Mouse (Mus musculus): ENCODE data around the gene Synrg. TPM values are rescaled to one million over a fixed set of nuclear protein-coding genes. Genes with fewer than 3 reads are reported as not detected.

Gene Synrg
- 10.5 and 18.6 TPM in 2 replicates for polyA plus RNA-seq (2012; rRNA removed)

DNA sequence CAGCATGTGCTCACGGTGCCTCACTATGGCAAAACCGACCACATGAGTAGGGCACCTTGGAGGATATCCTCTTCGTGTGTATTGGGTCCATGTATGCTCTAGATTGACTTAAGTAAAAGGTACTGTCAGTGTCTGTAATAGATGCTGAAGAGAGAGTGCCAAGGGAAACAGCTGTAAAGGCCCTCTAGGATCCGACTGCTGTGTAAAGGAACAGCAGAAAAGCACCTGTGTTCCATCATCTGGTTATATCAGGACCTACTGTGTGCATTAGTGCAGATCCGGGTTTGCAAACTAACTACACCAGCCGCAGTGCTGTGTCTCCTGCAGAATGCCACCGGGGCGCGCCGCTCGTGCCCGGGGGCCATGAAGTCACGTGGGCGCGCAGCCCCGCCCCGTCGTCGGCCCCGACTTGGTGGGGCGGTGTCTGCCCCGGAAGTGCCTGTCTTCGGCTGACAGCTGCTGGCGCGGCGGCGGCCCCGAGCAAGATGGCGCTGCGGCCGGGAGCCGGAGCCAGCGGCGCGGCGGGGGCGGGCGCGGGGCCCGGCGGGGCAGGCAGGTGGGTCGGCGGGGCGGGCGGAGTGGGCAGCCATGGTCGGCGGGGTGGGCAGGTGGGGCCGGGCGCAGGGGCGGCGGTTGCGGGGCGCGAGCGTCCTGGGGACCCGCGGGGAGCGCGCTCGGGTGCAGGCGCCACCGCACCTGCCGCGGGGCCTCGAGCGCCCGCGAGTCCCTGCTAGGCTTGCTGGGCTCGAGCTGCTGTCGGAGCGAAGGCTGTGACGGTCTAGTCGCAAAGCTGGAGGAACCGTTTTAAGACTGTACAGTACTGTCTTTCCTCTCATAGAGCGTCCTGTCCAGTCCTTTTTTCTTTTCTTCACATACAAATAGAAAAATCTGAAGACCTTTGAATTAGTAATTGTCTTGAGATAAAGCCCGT lies at the start of gene Synrg:
Gene Synrg (plus strand): TSS at position 438 of the 931 bp plus-strand sequence.
- DNase-seq (ENCODE audit: low read depth, low spot score) = peak; percentile 63
- 3% methylated on average over 64 of the region's 76 CpGs for WGBS

DNA sequence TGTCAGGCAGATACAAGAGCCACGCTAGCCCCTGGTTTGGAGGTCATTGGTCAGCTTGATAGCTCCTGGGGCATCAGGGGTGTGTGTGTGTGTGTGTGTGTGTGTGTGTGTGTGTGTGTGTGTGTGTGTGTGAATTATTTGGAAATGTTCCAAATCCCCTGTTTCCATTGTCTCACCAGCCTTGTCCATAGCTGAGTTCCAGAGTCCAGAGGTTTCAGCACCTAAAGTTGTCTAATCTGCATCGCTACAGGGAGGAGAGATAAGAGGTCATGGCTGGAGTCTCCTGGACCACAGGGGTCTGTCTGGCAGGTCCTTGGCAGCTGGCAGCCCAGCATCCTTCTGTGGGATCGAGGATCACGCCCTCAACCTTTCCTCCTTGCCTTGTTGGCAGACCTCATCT lies 49.7 kb upstream of the Synrg start:
- DNase-seq (ENCODE audit: low read depth, low spot score) = no peak
- 32% methylated on average over 4 of the region's 4 CpGs for WGBS

DNA sequence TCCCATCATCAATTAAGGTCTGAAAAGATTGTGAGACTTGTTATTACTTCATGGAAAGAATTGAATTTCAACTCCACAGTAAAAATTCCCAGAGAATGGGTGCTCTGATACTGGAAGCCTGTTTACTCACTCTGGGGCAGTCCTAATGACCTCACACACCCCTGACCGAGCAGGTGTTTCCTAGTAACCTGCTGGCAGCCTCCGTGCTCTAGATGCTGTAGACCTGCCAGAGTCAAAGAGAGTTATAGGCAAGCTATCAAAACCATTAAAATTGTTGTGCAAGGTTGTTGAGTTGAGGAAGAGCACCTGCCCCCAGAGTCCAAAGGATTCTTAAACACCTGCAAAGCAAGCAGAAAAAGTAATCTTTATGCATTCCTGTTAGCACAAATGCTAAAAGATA lies 41.6 kb upstream of the Synrg start:
- DNase-seq (ENCODE audit: low read depth, low spot score) = peak; percentile 48
- 15% methylated on average over 2 of the region's 2 CpGs for WGBS

GRCm38 (mm10) chr11:83927097-83927496 lies 37.1 kb upstream of the Synrg start:
- 67% methylated on average over 3 of the region's 3 CpGs for WGBS
- no peak for DNase-seq (ENCODE audit: low read depth, low spot score)

DNA sequence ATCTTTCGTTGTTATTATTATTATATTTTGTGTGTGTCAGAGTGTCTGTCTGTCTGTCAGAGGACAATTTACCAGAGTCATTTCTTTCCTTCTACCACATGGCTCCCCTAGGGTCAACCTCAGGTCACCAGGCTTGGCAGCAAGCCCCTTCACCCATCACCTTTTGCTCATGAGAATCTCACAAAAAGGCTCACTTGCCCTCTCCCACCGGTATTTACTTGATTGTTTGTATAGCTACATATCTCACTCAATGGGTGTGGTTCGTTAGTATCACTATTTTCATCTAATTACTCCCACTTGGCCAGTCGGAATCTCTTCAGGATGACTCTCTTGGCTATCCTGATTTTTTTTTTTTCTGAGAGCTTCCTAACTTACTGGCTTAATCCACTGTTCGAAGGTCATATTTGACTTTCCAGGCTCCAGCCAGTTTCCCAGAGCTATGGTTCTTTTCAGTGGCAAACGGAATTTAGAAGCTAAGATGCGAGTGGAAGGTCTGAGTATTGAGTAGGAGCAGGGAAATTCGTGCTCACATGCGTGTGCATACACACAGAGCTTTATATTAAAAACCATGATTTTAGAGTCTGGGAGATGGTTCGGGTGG lies 31.6 kb upstream of the Synrg start:
- WGBS = 31% methylated on average over 10 of the region's 10 CpGs
- DNase-seq (ENCODE audit: low read depth, low spot score) = no peak

DNA sequence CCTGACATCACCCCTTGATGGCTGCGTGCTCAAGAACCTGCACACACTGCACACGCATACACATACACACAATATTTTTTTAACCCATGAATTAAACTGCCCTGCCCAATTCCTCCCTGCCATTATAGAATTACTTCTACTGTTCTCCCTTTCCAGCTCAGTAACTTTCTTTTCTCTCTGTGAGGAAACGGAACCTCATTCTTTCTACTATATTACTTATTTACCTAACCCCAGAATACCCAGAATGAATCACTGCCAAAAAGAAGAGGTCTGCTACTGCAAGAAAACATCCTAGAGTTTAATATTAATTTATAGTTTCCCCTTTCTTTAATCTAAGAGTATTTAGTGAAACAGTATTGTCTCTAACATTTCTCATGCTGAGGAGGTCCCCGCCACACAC lies 30.9 kb upstream of the Synrg start:
- 48% methylated on average over 4 of the region's 4 CpGs for WGBS
- DNase-seq (ENCODE audit: low read depth, low spot score) = no peak

GRCm38 (mm10) chr11:83935986-83936665 lies 28.1 kb upstream of the Synrg start:
- WGBS = 12% methylated on average over 7 of the region's 7 CpGs
- DNase-seq (ENCODE audit: low read depth, low spot score) = peak; percentile 57

DNA sequence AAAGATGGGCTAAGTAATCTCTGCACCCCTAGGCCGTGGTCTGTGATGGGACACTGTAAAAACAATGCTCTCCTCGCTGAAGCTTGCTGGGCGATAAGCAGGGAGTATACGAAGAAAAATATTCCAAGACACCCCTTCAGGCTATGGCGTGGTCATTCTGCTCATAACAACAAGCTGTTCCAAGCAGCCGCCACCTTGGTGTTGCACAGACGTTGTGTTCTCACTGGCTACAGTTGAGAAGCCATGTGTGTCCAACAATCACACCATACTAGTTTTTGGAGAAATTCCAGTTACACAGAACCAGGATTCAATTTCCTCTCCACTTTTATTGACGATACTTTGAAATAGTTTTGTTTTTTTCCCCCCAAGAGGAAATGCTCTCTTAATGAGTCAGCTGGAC lies 25.7 kb upstream of the Synrg start:
- DNase-seq (ENCODE audit: low read depth, low spot score) = no peak
- 73% methylated on average over 8 of the region's 8 CpGs for WGBS

- peak; percentile 81 for DNase-seq (ENCODE audit: low read depth, low spot score)
- 1% methylated on average over 49 of the region's 49 CpGs for whole genome bisulfite sequencing
These were observed 22.0 kb upstream of the Synrg start, which contains the start of gene Ddx52 for GRCm38 (mm10) chr11:83941950-83942840. Gene Ddx52 (plus strand): TSS chr11:83942062.

DNA sequence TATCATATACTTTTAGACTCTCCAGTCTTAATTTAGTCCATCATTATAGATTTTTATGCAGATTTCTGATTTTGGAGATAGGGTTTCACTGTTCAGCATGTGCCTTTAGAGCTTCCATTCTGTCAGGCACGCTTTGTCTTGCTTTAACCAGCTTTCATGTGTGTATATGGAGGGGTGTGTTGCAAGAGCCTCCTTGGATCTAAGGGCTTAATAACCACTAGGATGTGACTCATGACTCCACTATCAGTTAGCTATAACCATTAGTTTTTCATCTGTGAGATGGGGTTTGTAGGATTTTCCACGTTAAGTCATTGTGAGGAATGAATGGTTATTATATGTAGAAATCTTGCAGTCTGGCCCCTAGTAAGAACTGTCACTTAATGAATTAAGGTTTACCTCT lies 7.4 kb upstream of the Synrg start:
- WGBS = 92% methylated on average over 2 of the region's 2 CpGs
- DNase-seq (ENCODE audit: low read depth, low spot score) = no peak

GRCm38 (mm10) chr11:83961983-83962382 lies 2.2 kb upstream of the Synrg start:
- WGBS = 91% methylated on average over 3 of the region's 3 CpGs
- no peak for DNase-seq (ENCODE audit: low read depth, low spot score)

- DNase-seq (ENCODE audit: low read depth, low spot score) = no peak
- whole genome bisulfite sequencing = 41% methylated on average over 8 of the region's 8 CpGs
These were observed 3.4 kb downstream of the Synrg start for GRCm38 (mm10) chr11:83967436-83968204.

DNA sequence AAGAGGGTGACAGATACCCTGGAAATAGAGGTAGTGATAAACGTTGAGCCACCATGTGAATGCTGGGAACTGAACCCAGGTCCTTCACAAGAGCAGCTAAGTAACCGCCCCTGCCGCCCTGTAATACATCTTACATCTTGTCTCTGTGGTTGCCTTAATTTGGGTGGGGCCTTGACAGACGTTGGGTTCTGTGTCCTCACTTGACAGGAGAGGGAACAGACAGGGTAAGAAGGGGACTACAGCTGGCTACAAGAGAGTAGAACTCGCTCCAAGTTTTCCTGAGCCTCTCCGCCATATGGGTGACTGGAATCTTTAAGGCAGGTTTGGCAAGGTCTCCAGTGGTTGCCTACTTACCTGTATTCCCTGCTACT lies 4.0 kb downstream of the Synrg start:
- 79% methylated on average over 6 of the region's 6 CpGs for WGBS
- DNase-seq (ENCODE audit: low read depth, low spot score) = no peak

DNA sequence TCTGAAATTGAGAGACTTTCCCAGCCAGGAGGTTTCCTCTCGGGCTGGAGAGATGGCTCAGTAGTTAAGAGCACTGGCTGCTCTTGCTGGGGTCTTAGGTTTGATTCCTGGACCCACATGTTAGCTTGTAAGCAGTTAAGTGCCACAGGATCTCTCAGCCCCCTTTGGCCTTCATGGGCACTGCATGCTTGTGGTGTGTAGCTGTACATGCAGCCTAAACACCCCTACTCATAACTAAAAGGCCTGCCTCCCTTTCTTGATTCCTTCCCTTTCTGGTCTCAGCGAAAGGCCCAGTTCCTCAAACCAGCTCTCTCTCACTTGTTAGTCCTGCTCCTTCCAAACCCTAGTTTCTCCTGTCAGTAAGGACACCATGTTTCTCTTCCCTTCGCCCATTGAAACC lies 4.8 kb downstream of the Synrg start:
- 97% methylated on average over 3 of the region's 3 CpGs for WGBS

GRCm38 (mm10) chr11:83974561-83975346 lies 10.5 kb downstream of the Synrg start:
- WGBS = 75% methylated on average over 7 of the region's 7 CpGs
- DNase-seq (ENCODE audit: low read depth, low spot score) = no peak

More for the DNA sequence above, 4.8 kb downstream of the Synrg start:
- DNase-seq (ENCODE audit: low read depth, low spot score) = no peak

DNA sequence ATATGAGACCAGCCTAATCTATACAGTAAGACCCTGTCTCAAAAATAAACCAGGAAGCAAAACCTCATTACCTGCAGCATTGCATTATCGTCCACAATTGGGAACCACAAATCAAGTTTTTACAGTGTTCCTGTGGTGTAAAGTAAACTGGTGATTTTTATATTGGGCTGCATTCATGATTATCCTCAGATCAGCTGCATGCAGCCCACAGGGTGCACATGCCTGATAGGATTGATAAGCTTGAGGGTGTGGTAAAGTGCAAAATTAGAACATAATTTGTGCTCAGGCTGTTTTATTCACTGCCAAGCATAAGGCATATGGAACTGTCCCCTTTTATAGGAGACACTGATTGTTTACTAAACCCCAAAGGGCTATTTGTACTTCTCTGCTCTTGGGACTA lies 11.3 kb downstream of the Synrg start:
- WGBS = 77% methylated on average over 1 of the region's 1 CpGs
- no peak for DNase-seq (ENCODE audit: low read depth, low spot score)

- no peak for DNase-seq (ENCODE audit: low read depth, low spot score)
- WGBS = 76% methylated on average over 13 of the region's 13 CpGs
These were observed 12.2 kb downstream of the Synrg start for GRCm38 (mm10) chr11:83976236-83976977.
